Mouse (Mus musculus) heart, embryonic 11.5 days (tissue): ENCODE measurements around the gene Whamm. TPM values are rescaled to one million over a fixed set of nuclear protein-coding genes. Genes with fewer than 3 reads are reported as not detected.

Experiments used
- ATAC-seq: fragments of 200-750 bp; cut with Nextera tagmentation; replicated peaks from 2 replicates; pipeline ENCODE4 v1.8.0; 2017; ENCODE audit warnings: moderate library complexity; ENCODE audit not compliant: insufficient number of reproducible peaks, low FRiP score, low TSS enrichment
- H3K27ac ChIP-seq: fragments of 300-500 bp; sonication (generic); 2 replicates; pipeline ENCODE4 v1.5.1; 2014; ENCODE audit warnings: mild to moderate bottlenecking, low read depth, low read length
- H3K27me3 ChIP-seq: fragments of 300-500 bp; sonication (generic); 2 replicates; pipeline ENCODE4 v1.6.1; 2014; ENCODE audit warnings: mild to moderate bottlenecking, low read length, mixed read lengths; ENCODE audit not compliant: control insufficient read depth, insufficient read depth
- H3K36me3 ChIP-seq: fragments of 300-500 bp; sonication (generic); 2 replicates; pipeline ENCODE4 v1.6.1; 2014; ENCODE audit warnings: mild to moderate bottlenecking, low read length, moderate library complexity, mixed read lengths; ENCODE audit not compliant: control insufficient read depth, insufficient read depth
- H3K4me1 ChIP-seq: fragments of 300-500 bp; sonication (generic); 2 replicates; pipeline ENCODE4 v1.6.1; 2014; ENCODE audit warnings: low read length; ENCODE audit not compliant: control insufficient read depth, insufficient read depth
- H3K4me2 ChIP-seq: fragments of 300-500 bp; sonication (generic); 2 replicates; pipeline ENCODE4 v1.6.1; 2014; ENCODE audit warnings: mild to moderate bottlenecking, moderate library complexity
- H3K4me3 ChIP-seq: fragments of 300-500 bp; sonication (generic); 2 replicates; pipeline ENCODE4 v1.5.1; 2014; ENCODE audit warnings: low read depth, low read length
- H3K9ac ChIP-seq: fragments of 300-500 bp; sonication (generic); 2 replicates; pipeline ENCODE4 v1.6.1; 2014; ENCODE audit warnings: mild to moderate bottlenecking, low read depth, low read length, moderate library complexity
- H3K9me3 ChIP-seq: fragments of 300-500 bp; sonication (generic); replicated peaks from 2 replicates; pipeline ENCODE4 v1.6.1; 2016; ENCODE audit warnings: low read length; ENCODE audit not compliant: control insufficient read depth
- WGBS: fragments of 180-500 bp; shearing (Covaris S2); extraction: QIAGEN DNeasy Blood & Tissue Kit; methylation state at CpG from one replicate; pipeline ENCODE4 v1.1.7; 2014; ENCODE audit not compliant: insufficient replicate concordance; 5-methylcytosine and 5-hydroxymethylcytosine counted together
- polyA plus RNA-seq: library from polyadenylated mRNA; unstranded; fragments of >200 nt; fragmentation: Nextera tagmentation; extraction: Ambion mirVana; gene quantifications from 2 replicates; pipeline ENCODE4 v1.2.1, GENCODE M21; 2014

Whamm gene
- 5.9 and 6.2 TPM in 2 replicates for polyA plus RNA-seq

DNA sequence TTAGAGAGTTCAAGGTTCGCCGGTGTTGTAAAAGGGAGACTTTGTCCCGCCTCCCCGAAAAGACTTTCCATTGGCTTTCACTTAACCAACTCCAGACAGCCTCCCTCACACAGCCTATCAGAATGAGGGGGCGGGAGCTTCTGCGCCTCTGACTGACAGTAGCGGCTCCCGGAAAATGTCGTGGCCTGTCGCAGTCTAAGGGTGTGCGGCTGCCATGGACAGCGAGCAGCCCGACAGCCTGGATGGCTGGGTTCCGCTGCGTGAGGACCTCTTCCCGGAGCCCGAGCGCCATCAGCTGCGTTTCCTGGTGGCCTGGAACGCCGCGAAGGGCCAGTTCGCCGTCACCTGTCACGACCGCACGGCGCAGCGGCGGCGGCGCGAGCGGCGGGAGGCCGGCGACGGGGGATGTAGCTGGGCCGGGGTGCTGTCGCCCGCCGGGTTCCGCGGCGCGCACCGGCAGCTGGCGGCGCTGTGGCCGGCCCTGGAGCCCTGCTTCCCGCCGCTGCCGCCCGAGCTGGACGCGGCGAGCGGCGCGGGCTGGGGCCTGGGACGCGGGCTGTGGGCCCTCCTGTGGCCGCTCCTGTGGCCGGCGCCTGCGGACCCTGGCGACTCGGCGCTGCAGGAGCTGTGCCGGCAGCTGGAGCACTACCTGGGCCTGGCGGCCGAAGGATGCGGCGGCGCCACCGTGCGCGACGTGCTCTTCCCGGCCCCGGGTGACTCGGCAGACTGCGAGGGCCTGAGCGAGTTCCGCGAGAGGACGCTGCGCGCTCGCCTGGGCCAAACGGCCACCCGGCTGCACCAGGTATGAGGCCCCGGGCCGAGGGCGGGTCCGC, at the start of gene Whamm:
TSS of gene Whamm (plus strand) at position 159 of the 833 bp plus-strand sequence.
- no peaks in the 10 kb centered on the region for H3K36me3 ChIP-seq
- peak within 1 kb of the TSS; percentile 92 for H3K9ac ChIP-seq
- no peaks in the 10 kb centered on the region for H3K9me3 ChIP-seq
- peaks cover 14% of the 10 kb centered on the region for H3K4me1 ChIP-seq
- peak; percentile 97 for ATAC-seq
- H3K4me2 ChIP-seq, result peak within 1 kb of the TSS; percentile 65
- H3K27ac ChIP-seq, result peak within 1 kb of the TSS; percentile 96
- H3K27me3 ChIP-seq, result no peaks in the 10 kb centered on the region
- under 1% methylated on average over 71 of the region's 96 CpGs for WGBS
- H3K4me3 ChIP-seq, result peak within 1 kb of the TSS; percentile 94

DNA sequence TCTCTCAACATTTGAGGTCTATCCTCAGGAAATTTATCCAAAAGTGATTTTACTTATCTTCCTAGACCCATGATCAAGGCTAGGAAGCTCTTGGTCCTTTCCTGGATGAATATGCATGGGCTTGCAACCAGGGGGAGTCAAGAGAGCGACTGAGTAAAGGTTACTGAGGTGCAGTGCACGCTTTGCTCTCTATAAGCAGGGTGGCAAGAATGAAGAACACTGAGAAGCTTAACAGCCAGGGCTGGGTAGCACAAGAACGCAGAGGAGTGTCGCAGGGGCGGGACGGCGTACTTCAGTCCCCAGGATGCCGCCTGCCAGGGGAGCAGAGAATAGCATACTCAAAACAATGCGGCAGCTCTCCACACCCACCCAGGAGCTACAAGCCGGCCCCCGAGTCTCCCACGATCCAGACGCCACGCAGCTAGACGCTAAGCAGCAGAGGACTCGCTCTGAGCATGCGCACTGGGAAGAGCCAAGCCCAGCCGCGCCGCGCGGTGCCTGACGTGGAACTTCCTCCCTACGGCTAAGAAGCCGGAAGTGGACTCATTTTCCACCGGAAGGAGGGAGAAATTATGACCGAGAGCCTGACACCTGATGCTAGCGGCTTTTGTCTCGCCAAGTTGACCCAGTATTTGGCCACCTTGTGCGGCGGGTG, 47.9 kb upstream of the Whamm start:
- WGBS, result under 1% methylated on average over 31 of the region's 31 CpGs
- Histone ChIP-seq H3K4me2 (peak overlapping the region; percentile 92), H3K4me1 (peaks cover 13% of the 10 kb centered on the region; the same call in 1 of the 2 replicates), H3K9ac (peak overlapping the region; percentile 84), H3K9me3 (no peaks in the 10 kb centered on the region), H3K27ac (peak overlapping the region; percentile 96), H3K4me3 (peak overlapping the region; percentile 75), H3K36me3 (0 out of 2 replicates have a peak, but pooled peaks cover 5% of the 10 kb centered on the region), H3K27me3 (no peaks in the 10 kb centered on the region)
- ATAC-seq, result peak; percentile 91

DNA sequence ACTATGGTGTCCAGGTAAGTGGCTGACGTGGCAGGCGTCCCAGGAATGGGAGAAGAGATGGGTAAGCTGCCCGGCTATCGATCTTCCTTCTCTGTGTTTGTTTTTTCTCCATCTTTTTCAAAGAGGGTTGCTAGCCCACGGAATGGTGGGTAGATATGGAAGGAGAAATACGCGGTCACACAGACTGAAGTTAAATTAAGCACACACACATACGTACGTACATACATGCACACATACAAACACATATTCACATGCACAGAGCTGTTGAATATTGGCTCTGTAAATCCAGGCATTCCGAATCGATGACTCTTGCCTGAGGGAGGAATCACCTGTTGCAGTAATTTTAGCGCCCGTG, 47.4 kb upstream of the Whamm start:
- Histone ChIP-seq H3K9me3 (no peaks in the 10 kb centered on the region), H3K9ac (peak overlapping the region; percentile 84), H3K36me3 (peaks cover 8% of the 10 kb centered on the region; the same call in 1 of the 2 replicates), H3K4me1 (peaks cover 13% of the 10 kb centered on the region; the same call in 1 of the 2 replicates), H3K27me3 (no peaks in the 10 kb centered on the region), H3K27ac (peak overlapping the region; percentile 96), H3K4me3 (peak overlapping the region; percentile 75), H3K4me2 (peak overlapping the region; percentile 92)
- WGBS, result 10% methylated on average over 13 of the region's 13 CpGs
- ATAC-seq, result 0 out of 2 replicates have a peak, but pooled peaks have one; percentile 1

DNA sequence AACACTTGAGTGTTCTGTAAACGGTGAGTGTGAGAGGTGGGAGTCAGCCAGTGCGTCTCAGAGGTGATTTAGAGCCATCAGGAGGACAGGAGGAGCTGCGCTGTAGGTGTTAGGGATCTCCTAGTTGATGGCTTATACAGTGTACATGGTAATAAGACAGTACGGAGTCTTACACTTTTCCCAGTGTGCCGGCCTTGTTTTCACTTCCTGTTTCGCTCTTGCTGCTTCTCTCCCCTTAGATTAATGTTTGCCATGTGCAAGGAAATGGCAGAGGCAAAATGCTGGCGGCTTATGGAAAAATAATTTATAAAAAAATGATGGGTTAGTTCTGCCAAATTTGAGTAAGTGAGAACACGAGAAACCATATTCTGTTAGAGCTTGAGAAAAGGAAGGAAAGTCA, 42.1 kb upstream of the Whamm start:
- H3K36me3 ChIP-seq, result peaks cover 43% of the 10 kb centered on the region
- no peak overlapping the region for H3K4me3 ChIP-seq
- no peak for ATAC-seq
- H3K9me3 ChIP-seq, result no peaks in the 10 kb centered on the region; the same call in 1 of the 2 replicates
- H3K4me1 ChIP-seq, result peaks cover 8% of the 10 kb centered on the region; the same call in 1 of the 2 replicates
- 91% methylated on average over 8 of the region's 8 CpGs for WGBS
- H3K9ac ChIP-seq, result no peak overlapping the region
- no peak overlapping the region for H3K4me2 ChIP-seq
- no peaks in the 10 kb centered on the region for H3K27me3 ChIP-seq
- no peak overlapping the region for H3K27ac ChIP-seq

DNA sequence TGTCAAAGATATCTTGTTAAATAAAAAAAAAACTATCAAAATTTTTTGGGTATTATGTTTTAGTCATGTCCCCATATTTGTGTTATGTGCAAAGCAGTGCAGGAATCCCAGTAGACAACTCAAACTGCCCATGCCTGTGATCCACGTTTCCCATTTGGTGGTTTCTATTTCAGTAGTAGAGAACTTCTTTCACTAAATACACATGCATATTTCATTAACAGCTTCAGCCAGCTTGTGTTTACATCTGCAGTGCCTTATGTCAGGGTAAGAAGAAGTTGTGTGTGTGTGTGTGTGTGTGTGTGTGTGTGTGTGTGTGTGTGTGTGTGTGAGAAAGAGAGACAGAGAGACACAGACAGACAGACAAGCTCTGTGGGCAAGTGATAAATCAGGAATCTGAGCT, 39.6 kb upstream of the Whamm start:
- ATAC-seq, result no peak

DNA sequence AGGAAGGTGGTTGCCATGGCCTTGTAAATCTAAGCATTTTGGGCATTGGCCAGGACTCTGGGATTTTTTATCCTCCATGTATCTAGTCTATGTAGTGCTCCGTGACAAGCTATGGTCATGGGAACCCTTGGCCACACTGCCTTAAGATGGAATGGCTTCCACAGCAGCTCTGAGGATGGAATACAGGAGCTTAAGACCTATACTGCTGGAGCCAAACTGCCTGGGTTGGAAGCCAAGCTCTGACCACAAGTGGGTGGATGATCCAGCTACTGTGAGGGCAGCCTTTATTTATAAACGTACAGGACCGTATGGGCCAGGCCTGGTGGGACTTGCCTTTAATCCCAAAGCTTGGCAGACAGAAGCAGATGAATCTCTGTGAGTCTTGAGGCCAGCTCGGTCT, 34.6 kb upstream of the Whamm start:
- Histone ChIP-seq H3K27ac (no peak overlapping the region), H3K36me3 (peaks cover 50% of the 10 kb centered on the region)

More for the DNA sequence above, 39.6 kb upstream of the Whamm start:
- Histone ChIP-seq H3K4me2 (no peak overlapping the region), H3K9me3 (peaks cover 3% of the 10 kb centered on the region; the same call in 1 of the 2 replicates), H3K36me3 (peaks cover 61% of the 10 kb centered on the region), H3K27ac (no peak overlapping the region), H3K4me1 (no peaks in the 10 kb centered on the region), H3K27me3 (no peaks in the 10 kb centered on the region), H3K9ac (no peak overlapping the region), H3K4me3 (no peak overlapping the region)
- WGBS, result 93% methylated on average over 1 of the region's 1 CpGs

DNA sequence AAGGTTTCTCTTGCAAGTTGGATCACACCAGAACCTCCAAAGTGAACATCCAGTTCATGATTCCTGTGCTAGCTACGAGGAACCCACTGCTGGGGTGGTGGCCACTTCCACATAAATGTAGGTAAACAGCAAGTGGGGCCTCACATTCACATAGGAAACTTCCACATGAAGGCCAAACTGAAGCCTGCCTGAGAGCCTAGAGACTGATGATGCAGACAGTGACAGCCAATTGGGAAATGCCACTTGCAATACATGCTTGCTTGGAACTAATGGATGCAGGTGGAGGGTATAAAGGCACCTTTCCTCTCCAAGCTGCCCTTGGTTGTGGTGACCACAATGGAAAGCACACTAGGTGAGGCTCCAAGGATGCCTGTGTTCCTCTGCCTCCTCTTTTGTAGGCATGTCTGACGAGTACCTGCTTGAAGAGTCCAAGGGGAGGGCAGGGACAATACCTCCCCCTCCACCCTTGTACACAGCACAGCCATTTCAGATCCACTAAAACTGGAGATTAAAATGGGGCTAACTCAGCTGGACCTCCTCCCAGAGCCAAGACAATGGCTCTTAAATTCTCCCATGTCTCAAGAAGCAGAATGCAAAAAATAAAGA, 32.9 kb upstream of the Whamm start:
- no peak overlapping the region for H3K4me2 ChIP-seq
- no peak for ATAC-seq
- H3K4me1 ChIP-seq, result no peaks in the 10 kb centered on the region
- no peak overlapping the region for H3K27ac ChIP-seq
- peaks cover 3% of the 10 kb centered on the region; the same call in 1 of the 2 replicates for H3K9me3 ChIP-seq
- H3K9ac ChIP-seq, result no peak overlapping the region
- H3K27me3 ChIP-seq, result no peaks in the 10 kb centered on the region
- peaks cover 37% of the 10 kb centered on the region for H3K36me3 ChIP-seq
- H3K4me3 ChIP-seq, result no peak overlapping the region
- WGBS, result 81% methylated on average over 2 of the region's 2 CpGs

More for the DNA sequence above, 34.6 kb upstream of the Whamm start:
- Histone ChIP-seq H3K9ac (no peak overlapping the region), H3K27me3 (no peaks in the 10 kb centered on the region), H3K4me1 (no peaks in the 10 kb centered on the region), H3K4me3 (no peak overlapping the region), H3K9me3 (peaks cover 3% of the 10 kb centered on the region; the same call in 1 of the 2 replicates), H3K4me2 (no peak overlapping the region)
- no peak for ATAC-seq
- WGBS, result 95% methylated on average over 4 of the region's 4 CpGs

DNA sequence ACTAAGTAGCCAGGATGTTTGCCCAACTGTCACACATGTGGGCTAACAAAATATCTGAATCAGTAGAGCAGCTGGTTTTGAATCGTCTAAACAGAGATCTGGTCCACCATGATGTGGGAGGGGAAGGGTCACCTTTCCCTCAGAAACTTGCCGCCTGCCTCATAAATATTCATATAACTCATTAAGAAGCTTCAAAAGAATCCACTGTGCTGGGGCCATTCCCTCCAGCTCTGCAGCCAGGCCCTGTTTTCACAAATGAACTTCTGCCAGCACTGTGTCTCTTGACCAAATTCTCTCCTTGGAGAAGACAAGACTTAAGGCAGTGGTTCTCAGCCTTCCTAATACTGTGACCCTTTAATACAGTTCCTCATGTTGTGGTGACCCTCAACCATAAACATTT, 31.5 kb upstream of the Whamm start:
- 41% methylated on average over 2 of the region's 2 CpGs for WGBS
- Histone ChIP-seq H3K4me2 (no peak overlapping the region), H3K4me3 (no peak overlapping the region), H3K27me3 (no peaks in the 10 kb centered on the region), H3K27ac (no peak overlapping the region), H3K9ac (no peak overlapping the region), H3K9me3 (0 out of 2 replicates have a peak, but pooled peaks cover 3% of the 10 kb centered on the region), H3K4me1 (no peaks in the 10 kb centered on the region), H3K36me3 (peaks cover 23% of the 10 kb centered on the region)
- ATAC-seq, result no peak
